Mouse (Mus musculus) right cerebral cortex, postnatal 4 days (tissue): ENCODE data around the gene Kif16b.

Experiments used
- DNase-seq: peaks from one replicate; pipeline ENCODE4 v3.0.0-alpha.2; 2022

The Kif16b gene

GRCm38 (mm10) chr2:142731778-142732092 lies 169.6 kb downstream of the Kif16b start:
- peak; percentile 92 for DNase-seq

DNA sequence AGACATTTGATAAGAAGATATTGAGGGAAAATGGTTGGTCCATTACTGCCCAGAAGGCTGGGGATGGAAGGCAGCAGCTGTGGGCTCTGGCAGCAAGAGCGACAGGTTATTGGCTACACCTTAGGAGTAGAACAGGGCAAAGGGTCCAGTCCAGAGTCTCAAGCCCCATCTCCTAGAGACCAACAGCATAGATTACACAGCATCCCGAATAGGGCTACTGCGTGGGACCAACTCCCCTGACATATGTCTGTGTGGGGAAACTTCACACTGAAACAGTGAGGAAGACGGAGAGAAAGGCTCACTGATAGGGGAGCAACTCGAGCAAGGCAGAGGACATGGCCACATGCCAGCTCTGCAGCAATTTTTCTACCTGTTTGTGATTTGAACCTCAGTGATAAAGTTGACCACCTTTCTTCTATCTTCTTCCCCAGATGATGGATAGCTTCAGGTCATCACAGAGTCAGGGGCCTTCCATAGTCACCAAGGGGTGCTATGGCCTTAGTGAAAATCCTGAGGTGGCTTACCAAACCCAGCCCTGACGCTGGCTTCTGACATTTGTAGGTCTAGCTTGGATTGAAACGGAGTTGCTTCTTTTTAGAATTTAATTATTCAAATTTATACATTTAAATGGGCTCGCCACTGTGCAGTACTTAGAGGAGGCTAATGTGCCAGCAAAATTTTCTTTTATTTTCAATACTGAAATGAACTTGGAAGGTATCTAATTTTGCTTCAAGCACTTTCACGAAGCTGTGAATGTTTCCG lies 170.1 kb downstream of the Kif16b start:
- peak; percentile 30 for DNase-seq

DNA sequence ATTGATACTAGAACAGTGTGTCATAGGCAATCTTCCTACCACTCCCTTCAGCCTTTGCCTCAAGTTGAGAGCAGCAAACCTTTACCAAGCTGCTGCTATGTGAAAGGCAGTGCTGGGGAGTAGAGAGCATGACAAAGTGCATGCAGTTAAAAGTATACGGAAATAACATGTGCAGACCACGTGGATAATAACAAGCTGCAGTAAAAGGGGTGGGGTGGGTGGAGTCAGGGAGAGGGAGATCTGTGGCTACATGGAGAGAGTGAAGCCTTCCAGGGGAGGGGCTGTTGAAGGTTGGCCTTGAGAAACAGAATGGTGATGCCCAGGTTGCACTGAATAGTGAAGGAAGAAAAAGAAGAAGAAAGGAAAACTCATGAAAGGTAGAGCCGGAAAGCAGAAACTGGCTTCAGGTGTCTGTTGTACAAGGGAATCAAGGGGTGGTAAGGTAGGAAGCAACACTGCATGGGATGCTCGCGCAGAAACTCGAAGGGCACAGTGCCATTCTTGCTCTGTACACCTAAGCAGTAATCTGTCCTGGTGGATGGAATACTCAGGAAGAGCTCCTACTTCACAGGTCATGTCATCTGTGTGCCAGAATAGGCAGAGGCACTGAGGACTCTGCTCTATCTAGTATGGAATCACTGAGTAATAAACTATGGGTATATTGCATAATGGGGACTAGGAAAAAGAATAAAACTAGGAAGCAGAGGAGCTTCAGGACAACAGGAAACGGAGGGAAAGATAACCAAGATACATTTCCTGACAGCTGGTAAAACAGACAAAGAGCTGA lies 176.9 kb downstream of the Kif16b start:
- DNase-seq, result no peak

- no peak for DNase-seq
Measured at GRCm38 (mm10) chr2:142720174-142720573, 181.2 kb downstream of the Kif16b start.

DNA sequence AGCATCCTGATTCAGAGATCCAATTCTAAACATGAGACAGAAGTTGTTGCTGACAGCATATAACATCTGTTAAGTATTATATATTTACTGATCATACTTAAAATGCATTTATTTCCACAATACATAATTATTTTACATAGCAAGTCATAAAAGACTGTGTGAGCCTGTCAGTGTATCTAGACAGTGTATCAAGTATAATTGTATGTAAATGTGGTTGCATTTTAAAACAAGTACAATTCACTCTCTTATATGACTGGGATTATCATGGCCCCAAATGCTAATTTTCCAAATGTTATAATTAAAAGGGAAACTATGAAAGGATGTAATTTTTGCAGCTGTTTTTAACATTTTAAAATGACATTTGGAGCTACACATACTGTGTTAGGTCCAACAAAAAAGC lies 182.3 kb downstream of the Kif16b start:
- DNase-seq, result no peak

DNA sequence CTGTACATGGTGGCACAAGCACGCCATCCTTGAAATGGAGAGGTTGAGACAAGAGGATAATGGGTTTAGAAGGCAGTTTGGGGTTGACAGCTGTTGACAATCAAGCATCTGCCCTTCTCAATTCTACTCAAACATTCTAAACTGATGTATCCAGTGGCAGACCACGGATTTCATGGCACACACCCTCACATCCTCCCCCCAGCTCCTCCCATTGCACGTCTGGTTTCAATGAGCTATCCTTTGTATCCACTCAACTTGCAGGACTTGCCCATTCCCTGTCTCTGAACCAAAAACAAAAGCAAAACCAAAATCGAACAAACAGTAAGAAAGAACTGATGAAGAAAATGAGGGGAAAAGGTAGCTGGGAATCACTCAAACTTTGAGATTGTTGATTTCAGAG lies 183.7 kb downstream of the Kif16b start:
- DNase-seq, result no peak

- no peak for DNase-seq
Measured at GRCm38 (mm10) chr2:142715912-142716260, 185.4 kb downstream of the Kif16b start.

GRCm38 (mm10) chr2:142715186-142715911 lies 186.0 kb downstream of the Kif16b start:
- DNase-seq, result no peak

- no peak for DNase-seq
Measured at GRCm38 (mm10) chr2:142712727-142713126, 188.6 kb downstream of the Kif16b start.

DNA sequence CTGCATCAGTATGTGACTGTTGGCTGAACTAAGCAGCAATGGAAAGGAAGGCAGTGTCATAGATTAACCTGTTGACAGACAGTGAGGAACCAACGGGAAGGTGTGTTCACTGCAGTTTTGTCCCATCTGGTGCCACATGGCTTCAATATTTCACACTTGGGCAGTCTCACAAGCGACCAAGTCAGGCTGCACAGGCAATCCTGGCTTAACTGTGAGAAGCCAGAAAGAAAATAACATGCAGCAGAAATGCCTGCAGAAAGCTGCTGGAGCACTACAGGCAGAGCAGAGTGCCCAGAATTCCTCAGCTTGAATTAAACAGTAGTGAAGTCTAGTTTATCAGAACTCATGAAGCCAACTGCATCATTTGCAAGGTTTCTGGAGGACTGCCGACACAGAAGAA lies 192.0 kb downstream of the Kif16b start:
- no peak for DNase-seq

DNA sequence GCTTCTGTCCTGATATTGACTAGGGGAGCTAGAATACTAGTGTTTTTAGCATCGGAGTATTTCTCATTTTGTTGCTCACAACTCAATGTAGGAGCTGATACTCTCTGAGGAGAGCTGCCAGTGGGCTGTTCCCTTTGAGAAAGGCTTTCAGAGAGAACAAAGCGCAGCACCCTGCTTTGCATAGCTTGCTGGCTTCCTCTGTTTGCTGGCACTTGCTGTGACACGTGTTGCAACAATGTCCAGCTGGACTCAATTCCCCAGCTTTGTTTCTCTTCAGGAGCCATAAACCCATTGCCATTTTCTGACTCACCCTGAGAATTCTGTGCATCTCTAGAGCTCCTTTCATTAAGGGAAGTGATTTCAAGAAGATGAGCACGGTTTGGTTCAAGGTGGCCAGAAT lies 200.6 kb downstream of the Kif16b start:
- peak; percentile 9 for DNase-seq

DNA sequence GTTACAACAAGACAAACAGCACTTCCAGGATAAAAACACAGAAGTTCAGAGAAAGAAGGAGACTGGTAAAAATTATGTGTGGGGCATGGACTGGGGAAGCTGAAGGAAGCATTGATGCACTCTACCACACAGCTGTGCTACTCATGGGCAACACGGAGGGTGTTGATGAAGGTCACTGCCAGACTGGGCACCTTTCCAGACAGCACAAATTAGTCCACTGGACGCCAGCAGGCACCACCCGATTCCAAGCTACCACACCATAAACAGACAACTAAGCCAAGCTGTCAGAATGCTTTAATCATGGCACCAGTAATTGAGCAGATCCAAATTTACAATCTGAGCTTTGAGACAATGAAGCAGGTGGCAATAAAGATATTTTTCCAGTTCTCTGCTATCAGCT lies 202.7 kb downstream of the Kif16b start:
- DNase-seq, result peak; percentile 36

GRCm38 (mm10) chr2:142694936-142695331 lies 206.4 kb downstream of the Kif16b start:
- no peak for DNase-seq

DNA sequence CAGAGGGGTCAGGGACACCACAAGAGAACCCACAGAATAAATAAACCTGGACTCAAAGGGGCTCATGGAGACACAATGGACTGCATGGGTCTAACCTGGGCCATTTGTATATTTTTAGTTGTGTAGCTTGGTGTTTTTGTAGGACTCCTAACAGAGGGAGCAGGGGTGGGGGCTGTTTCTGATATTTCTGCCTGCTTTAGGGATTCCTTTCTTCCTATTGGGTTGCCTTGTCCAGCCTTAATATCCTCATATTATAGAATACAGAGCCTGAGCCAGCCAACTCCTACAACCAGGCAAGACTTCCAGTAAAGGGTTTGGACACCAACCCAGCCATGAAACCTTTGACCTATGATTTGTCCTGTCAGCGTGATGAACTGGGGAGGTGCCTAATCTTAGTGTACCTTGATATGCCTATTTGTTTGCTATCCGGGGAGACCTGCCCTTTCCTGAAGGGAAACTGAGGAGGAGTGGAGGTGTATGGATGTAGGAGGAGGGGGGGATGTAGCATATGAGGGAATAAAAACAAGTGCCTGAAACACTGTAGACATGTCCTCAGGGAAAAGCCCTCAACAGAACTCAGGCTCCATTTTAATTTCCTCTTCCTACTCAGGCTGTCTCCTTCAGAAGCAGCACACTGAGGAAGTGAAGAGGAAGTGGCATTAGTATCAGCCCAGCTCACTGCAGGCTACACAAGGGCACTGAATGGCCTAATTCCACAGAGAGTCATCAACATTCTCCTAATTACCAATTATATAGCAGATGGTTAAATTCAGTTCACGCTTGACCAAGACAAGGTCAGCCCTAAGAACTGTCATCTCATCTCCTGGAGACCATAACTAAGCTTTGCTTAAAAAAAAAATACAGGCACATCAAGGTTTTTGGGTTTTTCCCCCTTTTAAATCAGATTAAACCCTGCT lies 207.1 kb downstream of the Kif16b start:
- DNase-seq, result no peak

DNA sequence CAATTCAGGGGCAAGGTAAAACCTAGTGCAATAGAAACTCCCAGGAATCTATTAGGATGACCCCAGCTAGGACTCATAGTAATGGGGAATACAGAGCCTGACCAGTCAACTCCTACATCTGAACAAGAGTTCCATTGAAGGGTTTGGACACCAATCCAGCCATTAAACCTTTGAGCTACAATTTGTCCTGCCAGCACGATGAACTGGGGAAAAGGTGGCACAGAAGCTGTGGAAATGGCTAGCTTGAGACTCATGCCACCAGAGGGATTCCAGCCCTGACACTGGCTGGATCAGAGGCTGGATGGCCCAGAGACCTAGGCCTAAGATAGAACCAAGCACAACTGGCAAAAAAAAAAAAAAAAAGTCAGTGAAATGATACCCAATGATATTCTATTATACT lies 207.9 kb downstream of the Kif16b start:
- no peak for DNase-seq

DNA sequence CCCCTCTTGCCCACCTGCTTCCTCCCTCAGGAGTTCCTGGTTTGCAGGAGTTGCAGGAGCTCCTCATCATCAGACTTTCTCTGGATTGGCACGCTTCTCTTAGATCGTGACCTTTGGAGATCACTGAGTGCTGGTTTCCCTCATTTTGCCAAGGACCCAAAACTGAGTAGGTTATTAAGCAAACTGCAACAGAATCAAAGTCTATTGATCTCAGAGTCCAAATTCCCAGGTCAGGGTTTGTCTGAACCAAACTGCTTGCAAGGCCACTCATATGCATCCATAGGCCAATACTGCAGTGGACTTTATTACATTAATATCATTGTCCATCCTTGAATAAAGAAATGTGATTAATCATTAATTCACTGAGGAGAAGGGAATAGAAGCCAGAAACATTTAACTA lies 211.8 kb downstream of the Kif16b start:
- DNase-seq, result no peak

DNA sequence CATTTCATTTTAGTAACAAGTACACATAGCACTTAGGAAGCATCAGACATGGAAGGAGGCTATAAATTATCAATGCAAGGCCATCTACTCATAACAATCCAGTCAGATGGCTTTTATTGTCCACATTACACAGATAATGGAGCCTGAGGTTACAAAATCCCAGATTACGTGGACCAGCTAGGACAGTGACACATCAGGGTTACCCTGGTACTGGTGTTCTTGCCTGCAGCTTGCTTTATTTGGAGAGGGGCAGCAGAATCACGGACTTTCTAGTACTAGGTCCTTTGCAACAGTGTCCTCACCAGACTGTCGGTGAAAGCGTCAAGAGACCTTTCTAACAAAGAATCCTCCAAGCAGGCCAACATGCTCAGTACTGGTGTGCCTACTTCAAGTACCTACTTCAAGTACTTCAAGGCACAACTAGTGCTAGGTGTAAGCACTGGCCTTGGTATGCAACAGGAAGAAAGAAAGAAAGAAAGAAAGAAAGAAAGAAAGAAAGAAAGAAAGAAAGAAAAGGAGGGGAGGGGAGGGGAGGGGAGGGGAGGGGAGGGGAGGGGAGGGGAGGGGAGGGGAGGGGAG lies 213.3 kb downstream of the Kif16b start:
- no peak for DNase-seq

- no peak for DNase-seq
Measured at GRCm38 (mm10) chr2:142682965-142683709, 218.2 kb downstream of the Kif16b start.

GRCm38 (mm10) chr2:142668426-142668825 lies 232.9 kb downstream of the Kif16b start:
- DNase-seq, result no peak

DNA sequence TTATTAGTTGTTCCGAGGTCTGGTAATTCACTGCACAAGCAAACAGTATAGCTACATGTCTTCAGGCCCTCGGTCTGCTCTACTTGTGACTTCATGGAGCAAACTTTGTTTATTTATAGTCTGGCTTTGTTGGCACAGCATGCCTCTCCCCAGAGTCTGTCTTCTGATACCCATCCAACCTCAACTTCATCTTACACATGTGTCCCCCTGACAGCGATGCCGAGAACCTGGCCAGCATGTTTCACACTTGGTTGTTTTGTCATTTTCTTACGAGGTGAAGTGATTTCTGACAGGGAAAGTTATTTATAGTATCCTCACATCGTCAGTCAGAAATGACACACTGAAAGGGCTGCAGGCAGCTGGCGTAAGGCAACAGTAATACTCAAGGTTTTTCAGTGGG lies 249.7 kb downstream of the Kif16b start:
- no peak for DNase-seq

- peak; percentile 19 for DNase-seq
Measured at GRCm38 (mm10) chr2:142648023-142648453, 253.3 kb downstream of the Kif16b start.

DNA sequence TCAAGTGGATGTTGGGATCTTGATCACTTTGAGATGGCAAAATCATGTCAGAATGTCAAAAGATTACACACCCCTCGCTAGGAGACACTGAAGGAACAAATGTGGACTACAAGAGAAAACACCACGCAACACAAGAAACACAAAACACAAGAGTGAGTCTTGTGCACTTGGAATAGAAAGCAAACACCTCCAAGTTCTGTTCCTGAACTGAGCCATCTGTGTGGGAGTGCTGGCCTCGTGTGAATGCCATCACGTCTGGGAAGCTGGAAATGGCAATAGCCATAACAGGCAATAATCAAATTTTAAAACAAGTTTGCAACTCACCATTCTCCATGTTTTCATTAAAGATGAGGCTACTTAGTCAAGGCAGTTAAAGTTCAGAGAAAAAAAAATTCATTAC lies 254.5 kb downstream of the Kif16b start:
- no peak for DNase-seq
